Mouse (Mus musculus) heart, adult 2 months (tissue): ENCODE results near the gene B3glct.

ENCODE experiments used
- CTCF ChIP-seq: fragments of 200-600 bp; IDR thresholded peaks from 2 replicates; pipeline ENCODE4 v1.8.1; 2022; ENCODE audit warnings: antibody characterized with exemption, mild to moderate bottlenecking, moderate library complexity
- EP300 ChIP-seq: fragments of 200-500 bp; IDR thresholded peaks from 2 replicates; pipeline ENCODE4 v1.6.1; 2011; ENCODE audit warnings: low read depth, low read length, control low read depth; ENCODE audit not compliant: insufficient read depth

GRCm38 (mm10) chr5:149637306-149637705 is 40.7 kb upstream of the B3glct start:
- TF ChIP-seq EP300: no peak
- TF ChIP-seq CTCF: no peak
